ENCODE assay signal across 28 mouse cellular contexts in the genomic region with DNA sequence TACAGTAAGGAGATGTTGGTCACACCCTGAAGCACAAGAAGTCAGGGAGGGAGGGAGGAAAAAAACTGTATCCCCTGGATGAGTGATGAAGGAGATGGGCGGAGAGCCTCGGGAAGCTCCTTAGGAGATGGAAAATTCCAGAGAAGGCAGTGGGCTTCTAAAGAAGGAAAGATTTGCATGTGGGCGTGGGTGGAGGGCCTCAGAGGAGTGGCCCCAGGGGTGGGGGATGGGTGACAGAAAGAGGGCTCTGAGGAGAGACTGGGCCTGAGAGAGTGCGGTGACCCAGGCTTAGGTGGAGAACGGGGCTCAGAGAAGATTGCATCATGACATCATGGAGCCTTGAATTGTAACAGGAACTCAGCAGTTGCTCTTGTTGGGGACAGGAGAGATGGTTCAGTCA. TPM values are rescaled to one million over a fixed set of nuclear protein-coding genes. Genes with fewer than 3 reads are reported as not detected.
"Had no signal": no experiment of that assay in that cellular context is flagged by ENCODE, and none has a peak within 500 bp of the region (broad histone marks: within the 10 kb centered on the region; RNA-seq: fewer than 3 reads in every experiment).

No protein-coding gene starts in this region.

- DNase-seq: liver, postnatal 0 days; lung, adult 2 months; lung, postnatal 14 days; lung, postnatal 4 days; retina, postnatal 1 day; right cerebral cortex, adult 18-20 months; right cerebral cortex, postnatal 25 days; right cerebral cortex, postnatal 4 days; spleen, adult 18-20 months; thymus, adult 18-20 months; thymus, postnatal 14 days; thymus, postnatal 36 days had no signal

- H3K4me2 ChIP-seq: lung, embryonic 15.5 days; midbrain, embryonic 11.5 days; midbrain, embryonic 13.5 days; midbrain, embryonic 15.5 days; neural tube, embryonic 13.5 days; neural tube, embryonic 15.5 days had no signal

- H3K9ac ChIP-seq: liver, postnatal 0 days; lung, embryonic 15.5 days; midbrain, embryonic 13.5 days; midbrain, embryonic 15.5 days; neural tube, embryonic 13.5 days; neural tube, embryonic 15.5 days had no signal

- H3K36me3 ChIP-seq: lung, embryonic 15.5 days; midbrain, embryonic 13.5 days; midbrain, embryonic 15.5 days; neural tube, embryonic 13.5 days; neural tube, embryonic 15.5 days had no signal

- ATAC-seq: liver, postnatal 0 days; lung, postnatal 0 days; midbrain, embryonic 13.5 days; midbrain, embryonic 15.5 days had no signal

- H3K9me3 ChIP-seq: lung, embryonic 15.5 days; midbrain, embryonic 13.5 days; midbrain, embryonic 15.5 days; neural tube, embryonic 13.5 days; neural tube, embryonic 15.5 days had no signal

- H3K4me3 ChIP-seq: lung, embryonic 15.5 days; midbrain, embryonic 13.5 days; midbrain, embryonic 15.5 days; neural tube, embryonic 13.5 days; neural tube, embryonic 15.5 days had no signal

- H3K27me3 ChIP-seq: lung, embryonic 15.5 days; midbrain, embryonic 13.5 days; midbrain, embryonic 15.5 days; neural tube, embryonic 13.5 days; neural tube, embryonic 15.5 days had no signal

- H3K27ac ChIP-seq: lung, embryonic 15.5 days; midbrain, embryonic 13.5 days; midbrain, embryonic 15.5 days; neural tube, embryonic 13.5 days; neural tube, embryonic 15.5 days had no signal

RNA-seq across cellular contexts. Expression of a gene that starts 57.9 kb away (rescaled TPM):
- total RNA-seq: megakaryocyte, adult 5-6 weeks; megakaryocyte-erythroid progenitor cell, adult 5-6 weeks; midbrain, postnatal 0 days; monocyte, adult 5-6 weeks had no signal
- polyA plus RNA-seq: liver, postnatal 0 days; lung, adult 2 months; lung, embryonic 15.5 days; lung, postnatal 0 days; midbrain, embryonic 11.5 days; midbrain, embryonic 13.5 days; midbrain, embryonic 15.5 days; midbrain, postnatal 0 days; neural tube, embryonic 11.5 days; neural tube, embryonic 13.5 days; neural tube, embryonic 15.5 days; small intestine, adult 2 months; stomach, embryonic 14.5 days; stomach, embryonic 16.5 days; thymus, postnatal 0 days had no signal
